Mouse (Mus musculus) liver, embryonic 16.5 days (tissue): ENCODE results near the gene Zfp605. TPM values are rescaled to one million over a fixed set of nuclear protein-coding genes. Genes with fewer than 3 reads are reported as not detected.

Experiments
- polyA plus RNA-seq: library from polyadenylated mRNA; unstranded; fragments of >200 nt; fragmentation: Nextera tagmentation; extraction: Ambion mirVana; gene quantifications from 2 replicates; pipeline ENCODE4 v1.2.1, GENCODE M21; 2015

The Zfp605 gene
- polyA plus RNA-seq, 1 experiment from 2014 or later = 0.99 TPM

Other genes starting within 250 kb of the Zfp605 start
- 0.11 and 0.14 TPM in 2 replicates for gene Gm15446, start 186.7 kb upstream of the Zfp605 start, polyA plus RNA-seq
- 4.6 and 5.2 TPM in 2 replicates for gene Zfp932, start 113.6 kb upstream of the Zfp605 start, polyA plus RNA-seq
- gene Gm17655, start 37.6 kb upstream of the Zfp605 start, polyA plus RNA-seq = 1.1 TPM in 2 replicates
- 0.58 and 0.78 TPM in 2 replicates for gene Gm35315, start 15.7 kb upstream of the Zfp605 start, polyA plus RNA-seq
- gene Plcxd1, start 10.1 kb upstream of the Zfp605 start, polyA plus RNA-seq = 0.53 and 0.64 TPM in 2 replicates
- gene Gtpbp6, start 1.9 kb upstream of the Zfp605 start, polyA plus RNA-seq = 6.7 and 6.9 TPM in 2 replicates
- 18.0 and 19.0 TPM in 2 replicates for gene Chfr, start 25.8 kb downstream of the Zfp605 start, polyA plus RNA-seq
- 7.6 and 8.2 TPM in 2 replicates for gene Golga3, start 66.6 kb downstream of the Zfp605 start, polyA plus RNA-seq
- 9.9 and 12.3 TPM in 2 replicates for gene Ankle2, start 120.9 kb downstream of the Zfp605 start, polyA plus RNA-seq
- gene Pgam5, start 159.8 kb downstream of the Zfp605 start, polyA plus RNA-seq = 21.6 and 23.2 TPM in 2 replicates
- 52.2 and 55.6 TPM in 2 replicates for gene Pxmp2, start 176.1 kb downstream of the Zfp605 start, polyA plus RNA-seq
- 15.5 and 16.5 TPM in 2 replicates for gene Pole, start 176.2 kb downstream of the Zfp605 start, polyA plus RNA-seq
- not detected in 2 replicates for gene P2rx2, start 233.1 kb downstream of the Zfp605 start, polyA plus RNA-seq
- not detected in 2 replicates for gene Lrcol1, start 234.6 kb downstream of the Zfp605 start, polyA plus RNA-seq